Mouse (Mus musculus): ENCODE results near the gene Hadha. TPM values are rescaled to one million over a fixed set of nuclear protein-coding genes. Genes with fewer than 3 reads are reported as not detected.

The Hadha gene
- 118 and 124 TPM in 2 replicates for polyA plus RNA-seq (2014; fragmentation: Nextera tagmentation; extraction: Ambion mirVana)

GRCm38 (mm10) chr5:30154474-30155394 is at the start of gene Hadha, which contains the start of gene Hadhb:
TSS of gene Hadha (minus strand) at chr5:30155162.
TSS of gene Hadhb (plus strand) at chr5:30155248.
- peak; percentile 91 for ATAC-seq (ENCODE audit: insufficient read depth)
- DNase-seq: peak; percentile 94
- Histone ChIP-seq H3K27ac (ENCODE audit: low read depth) (peak within 1 kb of the TSS; percentile 79), H3K4me3 (ENCODE audit: low read depth, low read length) (peak within 1 kb of the TSS; percentile 79), H3K36me3 (ENCODE audit: insufficient read depth) (0 out of 2 replicates have a peak, but pooled peaks cover 3% of the 10 kb centered on the region), H3K9ac (peak within 1 kb of the TSS; percentile 82), H3K4me1 (ENCODE audit: insufficient read depth) (peaks cover 3% of the 10 kb centered on the region; the same call in 1 of the 2 replicates), H3K27me3 (ENCODE audit: insufficient read depth, low read length) (no peaks in the 10 kb centered on the region), H3K9me3 (ENCODE audit: low read depth, low read length) (no peaks in the 10 kb centered on the region), H3K4me2 (peak within 1 kb of the TSS; percentile 84)
- under 1% methylated on average over 53 of the region's 53 CpGs for WGBS
- TF ChIP-seq CTCF (IDR thresholded peaks at IDR 0.05; ENCODE audit: low read depth): 0 out of 2 replicates have a peak, but pooled peaks have one; percentile 19

GRCm38 (mm10) chr5:30204441-30204840 is 49.5 kb upstream of the Hadha start:
- Histone ChIP-seq H3K9me3 (ENCODE audit: low read depth, low read length) (no peaks in the 10 kb centered on the region), H3K9ac (no peak overlapping the region), H3K27me3 (ENCODE audit: insufficient read depth, low read length) (no peaks in the 10 kb centered on the region), H3K27ac (ENCODE audit: low read depth) (no peak overlapping the region), H3K4me1 (ENCODE audit: insufficient read depth) (no peaks in the 10 kb centered on the region), H3K4me2 (no peak overlapping the region), H3K4me3 (ENCODE audit: low read depth, low read length) (no peak overlapping the region), H3K36me3 (ENCODE audit: insufficient read depth) (no peaks in the 10 kb centered on the region)
- DNase-seq (no peak), ATAC-seq (ENCODE audit: insufficient read depth) (no peak)
- 42% methylated on average over 1 of the region's 1 CpGs for WGBS
- TF ChIP-seq CTCF (IDR thresholded peaks at IDR 0.05; ENCODE audit: low read depth): no peak

GRCm38 (mm10) chr5:30203216-30203885 is 48.4 kb upstream of the Hadha start:
- 78% methylated on average over 10 of the region's 10 CpGs for WGBS

GRCm38 (mm10) chr5:30202221-30202620 is 47.3 kb upstream of the Hadha start:
- Histone ChIP-seq H3K4me1 (ENCODE audit: insufficient read depth) (no peaks in the 10 kb centered on the region), H3K4me3 (ENCODE audit: low read depth, low read length) (no peak overlapping the region), H3K27ac (ENCODE audit: low read depth) (no peak overlapping the region), H3K4me2 (no peak overlapping the region), H3K9me3 (ENCODE audit: low read depth, low read length) (no peaks in the 10 kb centered on the region), H3K9ac (no peak overlapping the region), H3K27me3 (ENCODE audit: insufficient read depth, low read length) (no peaks in the 10 kb centered on the region), H3K36me3 (ENCODE audit: insufficient read depth) (no peaks in the 10 kb centered on the region)
- no peak for DNase-seq
- 82% methylated on average over 7 of the region's 7 CpGs for WGBS
- no peak for ATAC-seq (ENCODE audit: insufficient read depth)
- no peak for TF ChIP-seq CTCF (IDR thresholded peaks at IDR 0.05; ENCODE audit: low read depth)

More at GRCm38 (mm10) chr5:30203216-30203885, 48.4 kb upstream of the Hadha start:
- Histone ChIP-seq H3K36me3 (ENCODE audit: insufficient read depth) (no peaks in the 10 kb centered on the region), H3K4me1 (ENCODE audit: insufficient read depth) (no peaks in the 10 kb centered on the region), H3K9me3 (ENCODE audit: low read depth, low read length) (no peaks in the 10 kb centered on the region), H3K4me2 (no peak overlapping the region), H3K4me3 (ENCODE audit: low read depth, low read length) (no peak overlapping the region), H3K9ac (no peak overlapping the region), H3K27me3 (ENCODE audit: insufficient read depth, low read length) (no peaks in the 10 kb centered on the region), H3K27ac (ENCODE audit: low read depth) (no peak overlapping the region)
- no peak for TF ChIP-seq CTCF (IDR thresholded peaks at IDR 0.05; ENCODE audit: low read depth)
- DNase-seq (no peak), ATAC-seq (ENCODE audit: insufficient read depth) (no peak)

- Histone ChIP-seq H3K4me2 (no peak overlapping the region), H3K27ac (ENCODE audit: low read depth) (no peak overlapping the region), H3K9me3 (ENCODE audit: low read depth, low read length) (no peaks in the 10 kb centered on the region), H3K4me3 (ENCODE audit: low read depth, low read length) (no peak overlapping the region), H3K27me3 (ENCODE audit: insufficient read depth, low read length) (no peaks in the 10 kb centered on the region), H3K4me1 (ENCODE audit: insufficient read depth) (no peaks in the 10 kb centered on the region), H3K9ac (no peak overlapping the region), H3K36me3 (ENCODE audit: insufficient read depth) (no peaks in the 10 kb centered on the region)
- ATAC-seq (ENCODE audit: insufficient read depth): peak; percentile 65; the same call in 1 of the 2 replicates
- TF ChIP-seq CTCF (IDR thresholded peaks at IDR 0.05; ENCODE audit: low read depth): peak; percentile 83
- DNase-seq: peak; percentile 73
- WGBS: 36% methylated on average over 5 of the region's 5 CpGs
These were observed 46.6 kb upstream of the Hadha start for GRCm38 (mm10) chr5:30201521-30201920.

GRCm38 (mm10) chr5:30198257-30198656 is 43.3 kb upstream of the Hadha start:
- H3K4me2 ChIP-seq: no peak overlapping the region
- H3K27me3 ChIP-seq (ENCODE audit: insufficient read depth, low read length): no peaks in the 10 kb centered on the region
- H3K36me3 ChIP-seq (ENCODE audit: insufficient read depth): no peaks in the 10 kb centered on the region
- H3K9ac ChIP-seq: no peak overlapping the region
- no peaks in the 10 kb centered on the region for H3K9me3 ChIP-seq (ENCODE audit: low read depth, low read length)
- H3K27ac ChIP-seq (ENCODE audit: low read depth): no peak overlapping the region
- no peak overlapping the region for H3K4me3 ChIP-seq (ENCODE audit: low read depth, low read length)
- 51% methylated on average over 7 of the region's 7 CpGs for WGBS
- no peak for DNase-seq
- no peak for TF ChIP-seq CTCF (IDR thresholded peaks at IDR 0.05; ENCODE audit: low read depth)
- no peaks in the 10 kb centered on the region for H3K4me1 ChIP-seq (ENCODE audit: insufficient read depth)
- ATAC-seq (ENCODE audit: insufficient read depth): no peak

GRCm38 (mm10) chr5:30195340-30195739 is 40.4 kb upstream of the Hadha start:
- Histone ChIP-seq H3K36me3 (ENCODE audit: insufficient read depth) (no peaks in the 10 kb centered on the region), H3K9ac (no peak overlapping the region), H3K4me2 (no peak overlapping the region), H3K4me3 (ENCODE audit: low read depth, low read length) (no peak overlapping the region), H3K27me3 (ENCODE audit: insufficient read depth, low read length) (no peaks in the 10 kb centered on the region), H3K4me1 (ENCODE audit: insufficient read depth) (no peaks in the 10 kb centered on the region), H3K27ac (ENCODE audit: low read depth) (no peak overlapping the region), H3K9me3 (ENCODE audit: low read depth, low read length) (no peaks in the 10 kb centered on the region)
- DNase-seq (no peak), ATAC-seq (ENCODE audit: insufficient read depth) (no peak)
- no peak for TF ChIP-seq CTCF (IDR thresholded peaks at IDR 0.05; ENCODE audit: low read depth)
- 72% methylated on average over 5 of the region's 5 CpGs for WGBS
